Mouse (Mus musculus) urinary bladder, postnatal 25 days (tissue): ENCODE results near the gene Dnajb14.
A peak's percentile ranks its signal among the peaks of the same experiment; 100 is the strongest.
"Not testable (repeated sequence)": the region's sequence is repeated elsewhere in the genome, so short reads cannot be mapped to it uniquely, and the experiment has no call there.

ENCODE experiments used
- DNase-seq: peaks from one replicate; pipeline ENCODE4 v3.0.0; 2022; ENCODE audit warnings: low spot score

Gene Dnajb14

DNA sequence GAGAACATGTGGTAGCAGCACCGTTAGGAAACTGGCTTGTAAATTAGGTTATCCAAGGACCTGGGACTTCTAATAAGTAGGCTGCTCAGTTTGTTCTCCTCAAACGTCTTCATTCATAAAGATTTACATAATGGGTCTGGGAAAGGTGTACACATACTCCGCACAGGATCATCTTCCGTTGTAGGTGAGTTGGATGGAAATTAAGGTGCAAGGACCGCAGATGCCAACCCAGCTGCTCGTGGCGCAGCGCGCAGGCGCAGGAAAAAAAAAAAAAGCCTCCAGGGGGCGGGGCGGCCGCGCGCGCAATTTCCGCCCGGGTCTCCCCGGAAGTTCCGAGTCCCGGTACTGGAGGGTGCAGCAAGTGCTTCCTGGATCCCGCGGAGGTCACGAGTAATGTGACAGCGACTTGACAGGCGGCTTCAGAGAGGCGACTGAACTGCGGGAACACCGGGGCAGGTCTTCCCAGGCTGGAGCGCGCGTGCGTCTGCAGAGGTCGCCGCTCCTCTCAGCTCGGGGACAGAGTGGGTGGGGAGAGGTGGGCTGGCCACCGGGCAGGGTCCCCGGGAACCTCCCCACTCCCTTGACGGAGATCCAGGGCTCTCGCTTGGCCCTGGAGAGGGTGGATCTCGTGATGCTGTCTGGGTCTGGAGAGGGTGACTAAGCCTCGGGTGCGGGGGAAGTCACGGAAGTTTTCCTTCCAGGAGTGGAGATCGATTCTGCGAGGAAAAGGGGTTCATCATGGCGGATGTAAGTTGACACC is 50.9 kb downstream of the Dnajb14 start, which contains the start of gene Lamtor3:
Gene Lamtor3 (plus strand): TSS at position 335 of the 760 bp plus-strand sequence.
- peak; percentile 81 for DNase-seq

DNA sequence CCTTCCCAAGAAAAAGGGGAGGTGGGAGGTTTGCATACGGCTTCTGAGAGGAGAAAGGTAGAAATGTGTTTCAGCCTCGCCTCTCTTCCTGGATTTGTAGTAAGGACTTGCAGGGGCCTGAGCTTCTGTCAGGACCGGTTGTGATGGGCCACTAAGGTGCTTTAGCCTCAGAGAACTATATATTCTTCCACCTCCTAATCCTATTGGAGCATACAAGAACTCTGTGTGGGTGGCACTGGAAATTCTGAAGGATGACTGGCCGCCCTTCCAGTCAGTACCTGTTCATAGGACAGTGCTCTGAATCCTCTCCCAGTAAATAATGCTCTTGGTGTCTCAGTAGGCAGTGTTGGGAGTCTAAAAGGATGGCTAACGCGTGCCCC is 51.4 kb downstream of the Dnajb14 start:
- no peak for DNase-seq

DNA sequence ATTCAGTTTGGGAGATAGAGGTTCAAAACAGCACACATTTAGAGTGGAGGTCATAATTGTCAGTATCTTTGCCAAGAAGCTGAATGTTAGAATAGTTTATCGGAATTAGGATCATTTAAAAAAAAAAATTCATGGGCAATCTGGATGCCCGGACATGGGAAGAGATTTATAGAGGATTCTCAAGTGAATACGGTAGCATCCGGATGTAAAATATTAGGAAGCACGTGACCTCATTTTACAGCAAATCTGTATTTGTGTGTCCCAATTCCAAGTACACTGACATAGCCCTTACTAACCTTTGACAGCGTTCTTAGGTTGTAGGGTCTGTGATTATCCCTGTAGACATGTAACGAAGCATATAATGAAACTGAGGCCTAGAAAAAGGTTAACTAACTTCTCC is 51.9 kb downstream of the Dnajb14 start:
- no peak for DNase-seq

DNA sequence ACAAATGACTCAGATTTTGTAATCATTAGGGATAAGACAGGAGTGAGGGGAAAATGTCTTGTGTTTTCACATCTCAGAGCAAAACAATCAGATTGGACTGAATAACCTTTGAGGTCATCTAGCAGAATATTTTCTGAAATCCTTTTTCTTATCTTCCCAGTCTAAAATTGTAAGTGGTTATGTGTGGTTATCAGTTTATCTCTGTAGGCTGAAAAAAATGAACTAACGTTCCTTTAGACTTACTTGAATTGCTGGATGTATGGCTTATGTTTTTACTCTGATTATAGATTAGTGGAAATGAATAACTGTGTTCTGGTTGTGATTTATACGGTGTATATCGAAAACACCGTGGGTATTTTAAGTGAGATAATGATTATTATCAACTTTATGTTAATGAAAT is 53.1 kb downstream of the Dnajb14 start:
- no peak for DNase-seq

DNA sequence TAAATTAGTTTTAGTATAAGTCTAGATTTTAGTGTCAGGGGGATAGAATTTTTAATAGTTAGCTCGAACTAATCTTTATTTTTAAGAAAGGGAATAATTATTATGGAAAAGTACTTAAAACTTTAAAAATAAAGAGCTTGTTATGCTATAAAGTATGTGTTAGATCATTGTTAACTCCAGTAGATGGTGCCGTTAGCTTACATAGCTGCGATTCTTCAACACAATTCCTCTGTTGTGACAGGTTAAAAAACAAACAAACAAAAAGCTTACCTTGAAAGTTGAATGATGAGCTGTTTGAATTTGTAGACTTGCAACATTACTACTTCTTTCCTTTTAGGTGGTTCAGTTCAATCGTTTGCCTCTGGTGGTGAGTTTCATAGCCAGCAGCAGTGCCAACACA is 59.5 kb downstream of the Dnajb14 start:
- DNase-seq: no peak

DNA sequence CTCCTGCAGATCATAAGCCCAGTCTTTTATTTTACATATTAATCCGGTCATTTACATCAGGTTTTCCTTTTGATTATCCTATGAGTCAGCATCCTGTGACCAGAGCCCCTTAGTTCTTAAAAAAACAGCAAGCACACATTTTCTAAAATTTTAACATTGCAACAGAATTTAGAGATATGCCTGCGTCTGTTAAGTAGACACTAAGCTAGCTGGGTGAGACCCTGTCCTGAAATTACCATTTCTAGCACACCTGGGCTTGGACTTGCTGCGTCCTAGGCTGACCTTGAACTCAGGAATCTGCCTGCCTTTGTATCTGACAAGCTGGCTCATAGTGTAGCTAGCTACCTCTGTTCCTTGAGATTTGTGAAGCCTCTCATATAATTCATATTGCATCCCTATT is 62.5 kb downstream of the Dnajb14 start:
- DNase-seq: no peak

DNA sequence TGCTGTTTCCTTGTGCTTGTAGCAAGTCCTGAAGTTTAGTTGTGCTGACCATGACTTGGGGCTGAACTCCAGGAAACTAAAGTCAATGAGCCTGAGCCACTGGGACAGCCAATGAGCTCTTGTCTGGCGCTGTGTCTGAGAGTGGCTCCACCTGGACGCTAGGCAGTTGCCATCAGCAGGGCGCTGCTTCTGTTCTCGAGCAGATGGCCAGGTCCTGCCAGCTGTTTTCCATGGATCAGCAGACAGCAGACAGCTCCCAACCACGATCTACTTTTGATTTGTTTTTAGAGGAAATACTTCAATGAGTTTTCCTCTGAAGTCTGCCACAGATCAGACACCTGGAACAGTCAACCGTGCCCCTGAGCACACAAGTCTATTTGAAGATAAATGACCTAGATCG is 65.3 kb downstream of the Dnajb14 start:
- DNase-seq: no peak

DNA sequence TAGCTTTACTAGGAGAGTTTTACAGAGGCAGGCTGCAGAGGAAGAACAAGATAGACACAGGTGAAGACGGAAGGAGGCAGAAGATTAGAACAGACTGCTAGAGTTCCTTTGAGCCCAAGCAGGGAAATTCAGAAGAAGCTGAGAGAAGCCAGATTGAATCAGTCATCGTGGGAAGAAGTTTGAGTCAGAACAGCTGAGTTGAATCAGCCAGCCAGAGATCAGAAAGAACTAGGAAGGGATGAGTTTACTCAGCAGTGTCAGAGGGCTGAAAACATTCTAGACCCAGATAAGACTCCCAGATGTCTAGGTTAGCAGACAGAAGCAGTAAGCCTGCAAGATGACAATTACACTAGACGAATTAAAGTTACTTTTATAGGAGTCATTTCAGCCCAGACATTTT is 66.5 kb downstream of the Dnajb14 start:
- no peak for DNase-seq

DNA sequence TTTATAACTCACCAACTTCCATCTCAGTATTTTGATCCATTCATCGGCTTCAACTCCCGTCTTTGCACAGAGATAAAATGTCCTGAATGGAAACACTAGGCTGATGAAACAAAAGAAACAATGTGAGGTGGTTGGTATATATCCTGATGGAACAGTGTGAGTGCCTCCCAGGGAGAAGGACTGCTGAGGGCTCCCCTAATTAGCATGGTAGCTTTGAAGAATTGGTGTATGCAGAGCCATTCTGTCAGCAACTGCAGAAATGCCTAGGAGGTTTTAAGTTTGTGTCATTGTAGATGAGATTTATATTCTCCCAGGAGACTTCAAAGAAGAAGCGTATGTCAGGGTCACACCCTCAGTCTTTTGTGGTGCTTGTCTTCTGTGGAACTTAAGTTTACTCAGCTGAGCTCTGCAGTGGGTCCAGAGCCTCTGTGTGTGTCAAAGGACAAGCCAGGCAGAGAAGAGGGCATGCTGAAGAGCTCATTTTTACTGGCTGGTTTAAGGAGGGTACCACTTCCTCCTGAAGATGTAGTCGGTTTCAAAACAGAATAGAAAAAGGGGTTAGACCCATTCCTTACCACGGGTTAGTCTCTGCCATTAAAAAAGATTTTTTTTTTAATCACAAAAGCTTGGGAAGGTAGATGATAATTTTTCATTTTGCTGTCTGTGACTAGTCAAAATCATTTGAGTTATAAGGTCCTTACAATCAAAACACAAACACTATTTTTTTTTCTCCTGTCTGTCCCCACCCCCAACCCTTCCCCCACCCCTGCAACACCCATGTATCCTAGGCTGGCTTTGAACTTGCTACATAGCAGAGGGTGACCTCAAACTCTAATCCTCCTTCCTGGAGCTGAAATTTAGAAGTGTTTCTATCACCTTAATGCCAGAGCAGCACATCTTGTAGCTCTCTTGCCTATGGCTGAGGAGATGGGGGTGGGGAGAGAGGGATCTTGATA is 68.4 kb downstream of the Dnajb14 start:
- no peak for DNase-seq

DNA sequence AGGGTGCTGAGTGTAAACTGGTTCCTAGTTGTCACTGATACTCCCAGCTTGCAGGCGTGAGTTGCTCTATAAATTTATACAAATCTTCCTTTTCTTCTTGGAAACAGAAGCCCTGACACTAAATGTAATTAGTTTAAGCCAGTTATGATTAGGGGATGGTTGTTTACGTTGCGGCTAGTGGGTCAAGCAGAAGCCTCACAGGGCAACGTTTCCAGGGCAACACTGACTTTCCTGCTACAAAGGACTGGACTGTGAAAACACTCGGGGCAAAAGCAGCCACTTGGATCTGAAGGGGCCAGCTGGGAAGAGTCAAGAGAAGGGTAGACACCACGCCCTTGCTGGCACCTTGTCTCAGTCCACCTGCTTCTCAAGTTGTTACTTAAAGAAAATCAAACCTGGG is 69.1 kb downstream of the Dnajb14 start:
- DNase-seq: no peak

DNA sequence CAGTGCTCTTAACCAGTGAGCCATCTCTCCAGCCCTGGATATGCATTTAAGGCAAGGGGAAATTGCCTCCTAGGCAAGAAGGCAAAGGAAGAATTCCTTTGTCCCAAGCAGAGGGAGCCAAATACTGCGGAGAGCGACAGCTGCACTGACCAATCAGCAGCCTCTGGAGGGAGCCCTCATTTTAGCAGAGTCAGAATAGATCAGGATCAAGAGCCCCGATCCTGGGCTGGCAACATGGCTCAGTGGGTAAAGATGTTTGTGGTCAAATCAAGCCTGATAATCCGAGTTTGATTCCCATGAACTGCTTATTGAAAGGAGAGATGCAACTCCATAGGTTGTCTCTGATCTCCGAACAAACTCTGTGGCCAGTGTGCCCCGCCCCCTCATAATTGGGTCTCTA is 71.1 kb downstream of the Dnajb14 start:
- DNase-seq: no peak

DNA sequence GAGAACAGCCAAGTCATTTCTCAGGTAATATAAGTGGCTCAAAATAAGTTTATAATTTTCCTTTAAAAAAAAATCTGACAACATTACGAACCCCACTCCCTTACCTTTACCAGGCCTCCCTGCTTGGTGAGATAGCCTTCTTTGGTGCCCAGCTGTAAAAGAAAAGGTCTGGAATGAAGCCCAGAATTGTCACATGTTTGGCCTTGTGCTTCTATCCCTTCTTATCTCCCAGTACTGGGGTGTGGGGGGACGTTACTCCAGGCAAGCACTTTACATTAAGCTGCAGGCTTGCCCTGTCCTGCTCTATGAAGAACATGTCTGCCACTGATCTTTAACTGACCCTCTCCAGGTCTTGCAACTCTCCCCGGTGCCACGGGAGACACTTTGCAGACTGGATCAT is 73.3 kb downstream of the Dnajb14 start:
- DNase-seq: no peak

DNA sequence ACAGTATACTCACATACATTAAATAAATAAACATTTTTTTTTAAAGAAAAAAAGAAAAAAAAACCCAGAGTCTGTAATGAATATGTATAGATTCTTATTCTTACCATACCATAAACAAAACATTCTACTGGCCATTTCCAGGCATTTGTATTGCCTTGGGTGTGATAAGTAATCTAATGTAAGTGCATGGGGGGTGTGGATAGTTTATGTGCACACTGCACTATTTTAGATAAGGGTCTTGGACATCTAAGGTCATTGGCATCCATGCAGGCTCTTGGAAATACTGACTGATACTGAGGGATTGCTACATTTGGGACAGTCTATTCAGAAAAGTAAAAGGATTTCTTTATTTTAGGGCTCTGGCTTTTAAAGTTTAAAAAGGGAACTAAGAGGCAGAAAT is 74.1 kb downstream of the Dnajb14 start:
- no peak for DNase-seq

DNA sequence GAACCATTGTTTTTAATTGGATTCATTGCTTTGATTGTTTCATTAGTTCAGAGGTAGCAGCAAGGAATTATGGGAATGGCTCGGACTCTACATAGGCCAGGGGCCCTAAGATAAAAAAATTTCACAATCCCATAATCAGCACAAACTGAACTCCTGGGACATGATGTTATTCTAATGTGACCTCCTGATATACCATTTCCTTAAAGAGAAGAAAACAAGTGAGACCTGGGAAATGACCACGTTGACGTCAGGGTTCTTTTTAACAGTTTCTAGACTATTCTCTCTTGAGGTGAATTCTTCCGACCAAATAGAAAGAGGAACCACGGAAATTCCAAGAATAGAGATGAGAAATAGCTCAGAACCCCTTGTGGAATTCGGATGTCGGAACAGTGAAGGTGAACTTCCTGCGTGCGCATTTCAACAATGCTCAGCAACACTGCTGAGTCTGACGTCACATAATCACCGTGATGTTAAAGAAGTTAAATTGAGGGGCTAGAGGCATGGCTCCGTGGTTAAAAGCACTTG is 74.7 kb downstream of the Dnajb14 start:
- DNase-seq: no peak

DNA sequence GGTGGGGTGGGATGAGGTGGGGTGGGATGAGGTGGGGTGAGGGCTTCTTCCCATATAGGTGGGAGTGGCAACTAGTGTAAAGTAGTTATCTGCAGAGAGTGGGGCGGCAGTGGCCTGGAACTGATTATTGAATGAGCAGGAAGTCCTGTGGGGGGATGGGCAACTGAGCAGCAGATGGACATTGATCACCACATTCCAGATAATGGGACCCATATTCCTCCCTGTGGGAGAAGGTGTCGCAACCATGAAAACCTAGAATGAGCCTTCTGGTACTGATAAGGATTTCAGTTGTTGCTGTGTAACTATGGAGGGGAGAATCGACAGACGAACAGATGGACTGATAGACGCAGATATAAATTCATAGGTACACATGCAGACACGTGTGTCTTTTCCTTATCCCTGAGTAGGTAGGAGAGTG is 76.3 kb downstream of the Dnajb14 start:
- no peak for DNase-seq

DNA sequence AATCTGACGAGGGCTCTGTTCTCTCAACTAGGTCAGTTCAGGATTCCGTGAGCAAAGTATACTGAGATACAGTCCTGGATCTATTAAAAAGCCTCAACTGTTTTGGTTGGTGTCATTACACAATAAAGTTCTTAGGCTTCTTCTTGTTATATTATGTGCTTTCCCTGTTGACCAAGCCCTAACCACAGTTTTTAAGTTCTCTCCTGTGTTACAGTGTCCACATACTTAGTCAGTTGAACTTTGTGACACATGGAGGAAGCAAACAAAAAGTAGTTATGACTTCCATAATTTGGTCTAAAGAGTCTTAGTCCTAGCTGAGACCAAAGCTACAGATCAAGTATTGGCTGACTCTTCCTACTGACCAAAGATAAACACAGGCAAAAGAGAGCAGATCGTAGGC is 79.4 kb downstream of the Dnajb14 start:
- DNase-seq: no peak

DNA sequence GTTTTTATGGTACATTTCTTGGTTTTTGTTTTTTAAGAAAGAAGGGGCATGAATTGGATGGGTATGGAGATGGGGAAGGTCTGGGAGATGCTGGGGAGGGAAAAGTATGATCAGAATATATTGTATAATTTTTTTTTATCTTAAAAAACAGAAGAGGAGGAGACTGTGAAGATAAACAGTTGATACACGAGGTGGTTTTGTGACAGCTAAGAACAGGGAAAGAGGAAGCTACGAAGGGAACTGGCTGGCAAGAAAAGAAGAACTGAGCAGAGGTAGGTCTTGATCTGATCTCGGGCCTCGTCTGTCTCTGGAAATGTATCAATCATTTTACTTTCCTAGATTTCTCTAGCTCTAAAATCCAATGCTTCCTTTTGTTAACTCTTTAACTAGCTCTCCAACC is 80.0 kb downstream of the Dnajb14 start:
- DNase-seq: no peak

DNA sequence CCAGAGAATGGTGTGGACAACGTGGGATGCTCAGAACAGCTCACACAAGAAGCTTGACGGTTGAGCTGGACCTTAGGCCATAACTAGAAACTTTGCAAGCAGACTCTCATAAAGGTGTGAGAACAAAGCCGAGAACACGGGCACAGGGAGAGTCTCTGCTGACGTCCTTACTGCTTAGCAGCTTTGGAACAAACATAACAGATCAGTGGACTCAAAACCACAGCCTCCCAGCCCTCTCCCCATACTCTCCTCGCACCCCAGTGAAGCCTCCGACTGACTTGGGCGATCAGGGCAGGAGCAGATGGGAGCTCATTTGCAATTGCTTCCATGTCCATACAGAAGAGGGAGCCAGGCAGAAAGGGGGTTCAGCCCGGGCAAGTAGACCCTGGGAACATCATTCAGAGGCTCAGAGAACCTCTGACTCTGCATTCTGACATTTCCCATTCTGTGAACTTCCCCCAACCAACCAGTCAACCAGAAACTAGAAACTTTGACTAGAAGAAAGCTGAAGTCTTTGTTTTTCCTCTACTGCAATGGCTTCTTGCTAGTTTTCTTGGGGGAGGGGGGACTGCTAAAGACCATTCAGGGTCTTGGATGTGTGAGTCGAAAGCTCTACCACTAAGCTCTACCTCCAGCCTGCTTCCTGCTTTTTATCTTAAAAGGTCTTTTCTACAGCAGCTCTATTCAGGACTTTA is 82.9 kb downstream of the Dnajb14 start:
- no peak for DNase-seq

DNA sequence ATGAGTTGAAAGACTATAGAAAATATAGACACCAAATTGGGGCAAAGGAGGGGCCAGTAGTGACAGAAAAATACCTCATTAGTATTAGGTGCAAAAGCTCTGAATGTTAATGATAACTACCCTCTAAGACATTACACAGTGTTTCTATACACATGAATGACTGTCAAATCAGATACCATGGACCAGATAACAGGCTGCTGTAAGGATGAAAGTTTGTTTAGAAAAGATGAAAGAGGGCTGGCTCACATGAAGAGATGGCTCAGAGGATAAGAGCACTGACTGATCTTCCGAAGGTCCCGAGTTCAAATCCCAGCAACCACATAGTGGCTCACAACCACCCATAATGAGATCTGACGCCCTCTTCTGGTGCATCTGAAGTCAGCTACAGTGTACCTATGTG is 83.8 kb downstream of the Dnajb14 start:
- DNase-seq: not testable (repeated sequence)

DNA sequence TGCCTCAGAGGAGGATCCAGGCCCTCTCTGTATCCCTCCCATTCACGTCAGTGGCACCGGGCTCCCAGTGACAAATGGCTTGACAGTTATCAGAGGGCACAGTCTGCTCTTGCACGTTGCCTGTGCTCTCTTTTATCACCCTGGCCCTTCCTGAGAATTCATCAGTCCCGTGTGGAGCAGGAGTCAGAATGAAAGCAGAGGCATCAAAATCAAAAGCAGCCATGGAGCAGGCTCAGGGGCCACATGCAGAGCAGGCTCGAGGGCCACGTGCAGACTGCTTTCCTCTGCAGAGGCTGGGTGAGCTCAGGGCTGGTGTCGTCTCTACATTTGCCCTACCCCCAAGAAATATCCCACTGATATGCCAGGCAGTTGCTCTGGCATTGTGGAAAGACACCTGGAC is 84.3 kb downstream of the Dnajb14 start:
- no peak for DNase-seq

DNA sequence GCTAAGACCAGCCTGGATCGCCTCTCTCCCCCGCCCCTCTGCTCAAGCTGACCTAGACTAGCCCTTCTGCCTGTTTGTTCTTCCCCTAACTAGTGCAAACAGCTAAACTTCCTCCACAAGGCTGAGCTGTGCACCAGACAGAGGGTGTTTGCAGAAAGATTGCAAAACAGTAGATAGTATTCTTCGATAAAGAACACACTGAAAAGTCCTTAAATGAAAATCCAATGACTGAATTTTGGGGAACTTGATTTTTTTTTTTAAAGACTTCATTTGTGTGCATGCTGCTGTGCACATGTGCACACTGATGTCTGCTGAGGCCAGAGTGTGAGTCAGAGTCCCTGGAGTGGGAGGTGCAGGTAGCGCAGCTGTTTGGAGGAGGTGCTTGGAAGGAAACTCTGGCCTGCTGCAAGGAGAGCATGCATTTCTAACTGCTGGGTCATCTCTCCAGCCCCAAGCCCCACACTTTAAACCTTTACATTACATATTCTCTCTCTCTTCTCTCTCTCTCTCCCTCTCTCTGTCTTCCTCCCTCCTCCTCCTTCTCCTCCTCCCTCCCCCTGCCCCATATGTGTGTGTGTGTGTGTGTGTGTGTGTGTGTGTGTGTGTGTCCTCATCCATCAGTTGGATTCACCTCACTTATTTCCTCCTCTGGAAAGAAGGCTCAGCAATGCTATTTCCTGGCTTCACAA is 84.9 kb downstream of the Dnajb14 start:
- DNase-seq: no peak
